Mouse (Mus musculus): ENCODE data around the gene Iqcb1. TPM values are rescaled to one million over a fixed set of nuclear protein-coding genes. Genes with fewer than 3 reads are reported as not detected.

Gene Iqcb1
- total RNA-seq, 2 experiments from 2014 or later: 5.6 to 6.1 TPM

Small RNA genes within 50 kb of the gene (microRNA-seq; reads per million reads assigned to microRNA genes)
- gene Gm22617: 0 reads per million in 2 experiments

Other genes with a start within 250 kb of the Iqcb1 start
- 1 to 10 TPM in 1 of 2 experiments, under 1 TPM in 1; 0.88 to 1.2 TPM for gene Cd86, start 162.3 kb upstream of the Iqcb1 start, total RNA-seq (2021)
- gene Ildr1, start 134.4 kb upstream of the Iqcb1 start, total RNA-seq (2021): under 1 TPM in 1 of 2 experiments, not detected in 1; 0.16 TPM
- gene Slc15a2, start 43.4 kb upstream of the Iqcb1 start, total RNA-seq (2021): 1 to 10 TPM in 1 of 2 experiments, under 1 TPM in 1; 0.78 to 3.1 TPM
- gene Eaf2, start 46.6 kb downstream of the Iqcb1 start, total RNA-seq (2021): under 1 TPM in 1 of 2 experiments, not detected in 1; 0.45 TPM
- 10 to 100 TPM; 19.4 to 21.8 TPM for gene Golgb1, start 46.8 kb downstream of the Iqcb1 start, total RNA-seq (2021)
- 1 to 10 TPM; 4.7 to 5.5 TPM for gene Hcls1, start 106.6 kb downstream of the Iqcb1 start, total RNA-seq (2021)
- 100 to 1,000 TPM; 128 to 166 TPM for gene Fbxo40, start 162.1 kb downstream of the Iqcb1 start, total RNA-seq (2021)
- under 1 TPM; 0.39 to 0.44 TPM for gene Polq, start 183.4 kb downstream of the Iqcb1 start, total RNA-seq (2021)

All from gastrocnemius, postnatal 14 days (tissue).